Mouse (Mus musculus) gastrocnemius, postnatal 14 days (tissue): ENCODE data around the gene Rad9b. TPM values are rescaled to one million over a fixed set of nuclear protein-coding genes. Genes with fewer than 3 reads are reported as not detected.
A peak's percentile ranks its signal among the peaks of the same experiment; 100 is the strongest.

Experiments
- DNase-seq: peaks from one replicate; pipeline ENCODE4 v3.0.0; 2021; ENCODE audit warnings: mixed read lengths
- intact Hi-C: fragments of 180-260 bp; cut with DNase I; formaldehyde crosslinking; loops from one replicate; pipeline ENCODE4 v1.15.1; 2025; ENCODE audit warnings: low total_unique reads
- total RNA-seq, 2 experiments: library from RNA; stranded (reverse); gene quantifications; 2 replicates each; pipeline ENCODE4 v1.2.3; 2021

Gene Rad9b
- total RNA-seq, 2 experiments from 2014 or later: 0.47 to 0.73 TPM

- intact Hi-C loops: no loop called here
- DNase-seq: no peak
Observed at GRCm38 (mm10) chr5:122318100-122318499, 35.9 kb downstream of the Rad9b start.

- DNase-seq: peak; percentile 52
- intact Hi-C loops: no loop called here
Observed at GRCm38 (mm10) chr5:122317329-122318045, 36.5 kb downstream of the Rad9b start.

DNA sequence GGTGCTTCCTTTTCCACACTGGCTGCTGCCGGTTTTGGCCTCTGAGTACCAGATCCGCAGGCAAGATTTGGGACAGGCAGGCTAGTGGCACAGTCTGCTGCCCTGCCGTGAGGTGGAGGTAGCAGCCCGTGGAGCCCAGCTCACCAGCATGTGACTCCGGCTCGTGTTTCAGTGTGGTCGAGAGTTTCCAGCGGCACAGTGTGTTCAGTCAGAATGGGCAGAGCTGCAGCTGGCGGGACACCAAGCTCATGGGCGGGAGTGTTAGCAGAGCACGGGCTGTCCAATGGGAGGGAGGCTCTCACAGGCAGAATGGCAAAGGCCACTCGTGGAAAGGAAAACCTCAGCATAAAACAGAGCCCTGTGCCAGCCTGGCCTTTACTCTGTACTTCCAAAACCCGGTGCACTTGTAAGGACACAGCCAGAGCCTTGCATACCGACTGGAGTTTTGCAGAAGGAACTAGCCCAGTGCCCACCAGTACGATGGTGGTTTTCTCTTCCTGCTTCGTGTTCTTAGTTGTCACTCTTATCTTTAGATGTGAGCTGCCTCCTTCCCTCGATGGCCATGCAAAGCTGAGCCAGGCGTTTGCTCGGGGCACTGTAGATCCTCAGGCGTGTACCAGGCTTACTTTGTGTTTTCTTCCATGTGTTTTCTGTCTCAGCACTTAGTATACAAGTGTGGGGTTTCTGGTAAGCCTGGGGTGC, 38.9 kb downstream of the Rad9b start:
- intact Hi-C loops: no loop called here
- peak; percentile 96 for DNase-seq

DNA sequence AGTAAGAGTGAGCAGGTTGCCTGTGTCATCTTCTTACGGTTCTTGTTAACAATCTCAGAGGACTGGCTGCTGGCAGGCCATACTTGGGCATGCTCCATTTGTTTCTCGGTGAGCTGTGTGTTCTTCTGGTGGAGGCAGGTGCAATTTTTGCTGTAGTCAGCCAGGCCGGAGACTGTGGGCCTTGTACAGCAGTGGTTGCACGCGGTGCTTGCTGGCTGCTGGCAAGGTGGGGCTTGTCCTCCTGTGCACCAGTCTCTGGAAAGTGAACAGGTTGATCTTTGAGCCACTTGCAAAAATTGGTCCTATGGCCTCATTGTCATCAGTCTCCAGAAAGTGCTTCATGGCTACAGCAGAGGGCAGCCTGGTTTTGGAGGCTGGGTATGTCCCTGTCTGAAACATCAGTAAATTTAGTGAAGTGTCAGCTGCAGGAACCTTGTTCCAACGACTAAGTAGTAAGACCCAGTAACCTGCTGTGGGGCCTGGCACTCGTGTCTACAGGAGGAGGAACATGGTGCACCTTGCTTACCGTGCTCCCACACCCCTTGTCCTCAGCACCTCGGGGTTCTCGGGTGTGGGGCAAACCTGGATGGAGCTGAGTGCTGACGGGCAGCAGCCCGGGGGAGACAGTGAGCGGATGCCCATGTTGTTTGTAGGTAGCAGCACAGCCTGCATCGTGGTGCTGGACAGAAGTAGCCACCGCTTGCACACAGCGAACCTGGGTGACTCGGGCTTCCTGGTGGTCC, 40.9 kb downstream of the Rad9b start:
- intact Hi-C loops: no loop called here
- no peak for DNase-seq

GRCm38 (mm10) chr5:122312346-122312745, 41.7 kb downstream of the Rad9b start:
- intact Hi-C loops: no loop called here

GRCm38 (mm10) chr5:122311692-122312091, 42.3 kb downstream of the Rad9b start:
- DNase-seq: no peak
- intact Hi-C loops: no loop called here

More at GRCm38 (mm10) chr5:122312346-122312745, 41.7 kb downstream of the Rad9b start:
- no peak for DNase-seq

GRCm38 (mm10) chr5:122310699-122311098, 43.3 kb downstream of the Rad9b start:
- intact Hi-C loops: no loop called here
- DNase-seq: no peak

DNA sequence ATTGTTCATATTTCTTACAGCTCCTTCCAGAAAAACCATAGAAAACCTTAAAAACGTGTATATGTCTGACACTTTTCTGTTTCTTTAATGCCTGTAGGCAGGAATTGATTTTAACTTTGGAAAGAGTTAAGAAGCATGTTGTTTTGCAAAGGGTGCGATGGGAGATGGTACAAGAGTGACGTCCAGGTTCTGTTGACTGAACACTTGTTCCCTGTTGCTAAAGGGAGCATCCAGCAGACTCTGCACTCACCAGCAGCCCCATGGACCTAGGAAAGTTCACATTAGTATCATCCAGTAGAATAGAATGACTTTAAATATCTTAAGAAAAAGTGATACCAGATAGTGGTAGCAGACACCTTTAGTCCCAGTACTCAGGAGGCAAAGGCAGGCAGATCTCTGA, 47.5 kb downstream of the Rad9b start:
- DNase-seq: no peak
- intact Hi-C loops: no loop called here

GRCm38 (mm10) chr5:122305472-122305871, 48.6 kb downstream of the Rad9b start:
- no peak for DNase-seq
- intact Hi-C loops: no loop called here

- intact Hi-C loops: no loop called here
- DNase-seq: no peak
Observed at GRCm38 (mm10) chr5:122304541-122304940, 49.5 kb downstream of the Rad9b start.

- no peak for DNase-seq
- intact Hi-C loops: no loop called here
Observed at GRCm38 (mm10) chr5:122303937-122304336, 50.1 kb downstream of the Rad9b start.

GRCm38 (mm10) chr5:122302810-122303745, 51.0 kb downstream of the Rad9b start:
- no peak for DNase-seq
- intact Hi-C loops: no loop called here

- intact Hi-C loops: no loop called here
Observed at GRCm38 (mm10) chr5:122300071-122300518, 53.9 kb downstream of the Rad9b start.

GRCm38 (mm10) chr5:122295113-122295935, 58.7 kb downstream of the Rad9b start:
- intact Hi-C loops: no loop called here
- DNase-seq: no peak

More at GRCm38 (mm10) chr5:122300071-122300518, 53.9 kb downstream of the Rad9b start:
- no peak for DNase-seq

DNA sequence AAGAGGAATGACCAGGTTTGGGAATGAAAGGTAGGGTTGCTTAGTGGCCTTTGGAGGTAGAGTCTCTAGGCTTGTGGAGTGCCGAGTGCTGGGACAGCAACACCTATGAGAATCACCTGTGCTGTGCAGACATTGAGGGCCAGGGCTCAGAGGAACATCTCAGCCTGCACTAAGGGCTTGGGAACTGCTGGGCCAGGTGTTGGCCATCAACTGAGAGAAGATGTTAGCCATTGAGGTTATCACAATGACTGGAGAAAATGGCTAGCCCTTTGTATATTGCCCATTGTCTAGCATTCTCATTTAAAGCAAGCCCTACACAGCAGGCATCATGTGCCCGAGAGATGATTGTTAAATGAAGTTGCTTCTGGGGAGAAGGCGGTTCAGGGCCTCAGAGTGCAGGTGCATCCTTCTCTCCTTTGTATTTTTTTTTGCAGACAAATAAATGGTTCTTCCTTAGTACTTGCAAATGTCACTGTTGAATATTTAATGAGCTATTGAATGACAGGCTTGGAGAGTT, 59.8 kb downstream of the Rad9b start:
- intact Hi-C loops: no loop called here
- no peak for DNase-seq

- intact Hi-C loops: no loop called here
- no peak for DNase-seq
Observed at GRCm38 (mm10) chr5:122293131-122293530, 60.9 kb downstream of the Rad9b start.

GRCm38 (mm10) chr5:122291553-122292339, 62.3 kb downstream of the Rad9b start:
- intact Hi-C loops: no loop called here
- no peak for DNase-seq
